Mouse (Mus musculus) E14TG2a.4 (cell line): ENCODE results near the gene Rbms3.

ENCODE experiments used
- CTCF ChIP-seq: conservative IDR thresholded peaks from 2 replicates; pipeline ENCODE4 v1.5.1; 2014; ENCODE audit warnings: low read length
- NANOG ChIP-seq: IDR thresholded peaks from 2 replicates; pipeline ENCODE4 v1.6.1; 2014; ENCODE audit warnings: borderline replicate concordance, low read length, mixed read lengths

- no peak for TF ChIP-seq CTCF
- TF ChIP-seq NANOG = no peak
Observed at GRCm38 (mm10) chr9:116990321-116990720, 639.4 kb downstream of the Rbms3 start.
